Mouse (Mus musculus) heart, embryonic 10.5 days (tissue): ENCODE measurements around the gene Tmem214. TPM values are rescaled to one million over a fixed set of nuclear protein-coding genes. Genes with fewer than 3 reads are reported as not detected.

Source experiments
- DNase-seq: peaks from one replicate; pipeline ENCODE4 v3.0.0-alpha.2; 2017; ENCODE audit warnings: low spot score
- H3K27ac ChIP-seq: fragments of 300-500 bp; sonication (generic); 2 replicates; pipeline ENCODE4 v1.5.1; 2016; ENCODE audit warnings: mild to moderate bottlenecking
- H3K27me3 ChIP-seq: fragments of 300-500 bp; sonication (generic); 2 replicates; pipeline ENCODE4 v1.6.1; 2016; ENCODE audit warnings: mild to moderate bottlenecking; ENCODE audit not compliant: poor library complexity, insufficient read depth, severe bottlenecking
- H3K36me3 ChIP-seq: fragments of 300-500 bp; sonication (generic); 2 replicates; pipeline ENCODE4 v1.6.1; 2016; ENCODE audit warnings: mild to moderate bottlenecking, moderate library complexity
- H3K4me1 ChIP-seq: fragments of 300-500 bp; sonication (generic); 2 replicates; pipeline ENCODE4 v1.6.1; 2016; ENCODE audit warnings: mild to moderate bottlenecking
- H3K4me3 ChIP-seq: fragments of 300-500 bp; sonication (generic); 2 replicates; pipeline ENCODE4 v1.5.1; 2016; ENCODE audit warnings: mild to moderate bottlenecking, moderate library complexity
- H3K9me3 ChIP-seq: fragments of 300-500 bp; sonication (generic); 2 replicates; pipeline ENCODE4 v1.6.1; 2016; ENCODE audit warnings: mild to moderate bottlenecking, moderate library complexity
- WGBS: fragments of 180-500 bp; shearing (Covaris S2); methylation state at CpG from one replicate; pipeline ENCODE4 v1.1.7; 2016; 5-methylcytosine and 5-hydroxymethylcytosine counted together
- polyA plus RNA-seq: library from polyadenylated mRNA; unstranded; fragments of >200 nt; fragmentation: Nextera tagmentation; extraction: Ambion mirVana; gene quantifications from 2 replicates; pipeline ENCODE4 v1.2.1, GENCODE M21; 2016

Gene Tmem214
- polyA plus RNA-seq, 1 experiment from 2014 or later = 86.3 TPM

- no peak overlapping the region for H3K4me3 ChIP-seq
Measured at GRCm38 (mm10) chr5:30853522-30853921, 14.3 kb upstream of the Tmem214 start.

GRCm38 (mm10) chr5:30855674-30856073 lies 12.1 kb upstream of the Tmem214 start:
- H3K27me3 ChIP-seq = 0 out of 2 replicates have a peak, but pooled peaks cover 5% of the 10 kb centered on the region
- no peak overlapping the region for H3K4me3 ChIP-seq
- H3K36me3 ChIP-seq = no peaks in the 10 kb centered on the region
- DNase-seq = no peak
- peaks cover 8% of the 10 kb centered on the region for H3K4me1 ChIP-seq
- H3K27ac ChIP-seq = no peak overlapping the region
- no peaks in the 10 kb centered on the region for H3K9me3 ChIP-seq
- 44% methylated on average over 3 of the region's 3 CpGs for WGBS

More at GRCm38 (mm10) chr5:30853522-30853921, 14.3 kb upstream of the Tmem214 start:
- Histone ChIP-seq H3K27me3 (0 out of 2 replicates have a peak, but pooled peaks cover 5% of the 10 kb centered on the region), H3K4me1 (peaks cover 23% of the 10 kb centered on the region), H3K27ac (no peak overlapping the region), H3K36me3 (no peaks in the 10 kb centered on the region), H3K9me3 (no peaks in the 10 kb centered on the region)
- DNase-seq = no peak
- WGBS = 81% methylated on average over 4 of the region's 4 CpGs

- Histone ChIP-seq H3K4me1 (0 out of 2 replicates have a peak, but pooled peaks cover 5% of the 10 kb centered on the region), H3K27me3 (0 out of 2 replicates have a peak, but pooled peaks cover 5% of the 10 kb centered on the region), H3K4me3 (no peak overlapping the region), H3K27ac (no peak overlapping the region), H3K36me3 (no peaks in the 10 kb centered on the region), H3K9me3 (no peaks in the 10 kb centered on the region)
- no peak for DNase-seq
- 81% methylated on average over 2 of the region's 2 CpGs for WGBS
Measured at GRCm38 (mm10) chr5:30856124-30856523, 11.7 kb upstream of the Tmem214 start.

- no peak for DNase-seq
- H3K4me3 ChIP-seq = no peak overlapping the region
- WGBS = 40% methylated on average over 4 of the region's 4 CpGs
- H3K4me1 ChIP-seq = peaks cover 16% of the 10 kb centered on the region
- no peaks in the 10 kb centered on the region for H3K9me3 ChIP-seq
- 0 out of 2 replicates have a peak, but pooled peaks cover 2% of the 10 kb centered on the region for H3K36me3 ChIP-seq
- peaks cover 5% of the 10 kb centered on the region; the same call in 1 of the 2 replicates for H3K27me3 ChIP-seq
- H3K27ac ChIP-seq = peak overlapping the region; percentile 30; the same call in 1 of the 2 replicates
Measured at GRCm38 (mm10) chr5:30863852-30864251, 4.0 kb upstream of the Tmem214 start.

GRCm38 (mm10) chr5:30864322-30864721 lies 3.5 kb upstream of the Tmem214 start:
- Histone ChIP-seq H3K4me3 (peak overlapping the region; percentile 18; the same call in 1 of the 2 replicates), H3K9me3 (no peaks in the 10 kb centered on the region), H3K36me3 (0 out of 2 replicates have a peak, but pooled peaks cover 2% of the 10 kb centered on the region), H3K27ac (0 out of 2 replicates have a peak overlapping the region, but pooled peaks have one; percentile 32), H3K27me3 (peaks cover 5% of the 10 kb centered on the region; the same call in 1 of the 2 replicates), H3K4me1 (peaks cover 16% of the 10 kb centered on the region)
- 31% methylated on average over 15 of the region's 15 CpGs for WGBS
- DNase-seq = no peak

GRCm38 (mm10) chr5:30866871-30867270 lies 941 bp upstream of the Tmem214 start:
- Histone ChIP-seq H3K27me3 (peaks cover 5% of the 10 kb centered on the region; the same call in 1 of the 2 replicates), H3K36me3 (peaks cover 13% of the 10 kb centered on the region), H3K4me1 (peaks cover 25% of the 10 kb centered on the region), H3K4me3 (no peak overlapping the region), H3K9me3 (no peaks in the 10 kb centered on the region), H3K27ac (no peak overlapping the region)
- WGBS = 90% methylated on average over 3 of the region's 3 CpGs
- no peak for DNase-seq

- 23% methylated on average over 9 of the region's 9 CpGs for WGBS
Measured at GRCm38 (mm10) chr5:30868981-30869380, 1.2 kb downstream of the Tmem214 start.

GRCm38 (mm10) chr5:30869405-30870130 lies 1.8 kb downstream of the Tmem214 start:
- Histone ChIP-seq H3K27ac (peak overlapping the region; percentile 95), H3K4me1 (peaks cover 12% of the 10 kb centered on the region), H3K4me3 (peak overlapping the region; percentile 92), H3K36me3 (peaks cover 40% of the 10 kb centered on the region), H3K27me3 (peaks cover 5% of the 10 kb centered on the region; the same call in 1 of the 2 replicates), H3K9me3 (no peaks in the 10 kb centered on the region)
- DNase-seq = peak; percentile 95
- under 1% methylated on average over 63 of the region's 63 CpGs for WGBS

More at GRCm38 (mm10) chr5:30868981-30869380, 1.2 kb downstream of the Tmem214 start:
- Histone ChIP-seq H3K4me1 (peaks cover 17% of the 10 kb centered on the region), H3K9me3 (no peaks in the 10 kb centered on the region), H3K27ac (peak overlapping the region; percentile 95), H3K27me3 (peaks cover 5% of the 10 kb centered on the region; the same call in 1 of the 2 replicates), H3K36me3 (peaks cover 34% of the 10 kb centered on the region), H3K4me3 (peak overlapping the region; percentile 92)
- no peak for DNase-seq

GRCm38 (mm10) chr5:30870131-30870406 lies 2.3 kb downstream of the Tmem214 start:
- Histone ChIP-seq H3K27me3 (peaks cover 2% of the 10 kb centered on the region; the same call in 1 of the 2 replicates), H3K4me1 (peaks cover 9% of the 10 kb centered on the region), H3K27ac (peak overlapping the region; percentile 95), H3K36me3 (peaks cover 45% of the 10 kb centered on the region), H3K4me3 (peak overlapping the region; percentile 92), H3K9me3 (no peaks in the 10 kb centered on the region)
- no peak for DNase-seq
- 24% methylated on average over 2 of the region's 2 CpGs for WGBS

- no peaks in the 10 kb centered on the region for H3K9me3 ChIP-seq
- H3K4me1 ChIP-seq = peaks cover 9% of the 10 kb centered on the region
- no peak for DNase-seq
- H3K36me3 ChIP-seq = peaks cover 69% of the 10 kb centered on the region
- no peak overlapping the region for H3K27ac ChIP-seq
- no peak overlapping the region for H3K4me3 ChIP-seq
- 94% methylated on average over 9 of the region's 9 CpGs for WGBS
- no peaks in the 10 kb centered on the region for H3K27me3 ChIP-seq
Measured at GRCm38 (mm10) chr5:30872574-30872973, 4.8 kb downstream of the Tmem214 start.

GRCm38 (mm10) chr5:30874365-30874764 lies 6.6 kb downstream of the Tmem214 start:
- Histone ChIP-seq H3K27ac (no peak overlapping the region), H3K4me1 (peaks cover 9% of the 10 kb centered on the region), H3K27me3 (no peaks in the 10 kb centered on the region), H3K36me3 (peaks cover 75% of the 10 kb centered on the region), H3K9me3 (no peaks in the 10 kb centered on the region), H3K4me3 (no peak overlapping the region)
- DNase-seq = no peak
- WGBS = 88% methylated on average over 7 of the region's 7 CpGs

GRCm38 (mm10) chr5:30878616-30879015 lies 10.8 kb downstream of the Tmem214 start:
- DNase-seq = no peak
- H3K27me3 ChIP-seq = no peaks in the 10 kb centered on the region
- H3K36me3 ChIP-seq = peaks cover 46% of the 10 kb centered on the region
- H3K4me3 ChIP-seq = no peak overlapping the region
- no peaks in the 10 kb centered on the region for H3K9me3 ChIP-seq
- H3K27ac ChIP-seq = no peak overlapping the region
- no peaks in the 10 kb centered on the region for H3K4me1 ChIP-seq
- 54% methylated on average over 6 of the region's 6 CpGs for WGBS

- Histone ChIP-seq H3K4me1 (no peaks in the 10 kb centered on the region), H3K4me3 (no peak overlapping the region), H3K9me3 (no peaks in the 10 kb centered on the region), H3K27ac (no peak overlapping the region), H3K27me3 (no peaks in the 10 kb centered on the region), H3K36me3 (peaks cover 38% of the 10 kb centered on the region)
- WGBS = 90% methylated on average over 5 of the region's 5 CpGs
- DNase-seq = no peak
Measured at GRCm38 (mm10) chr5:30879347-30879943, 11.6 kb downstream of the Tmem214 start.
